Mouse (Mus musculus): ENCODE results near the gene Olfr1154. TPM values are rescaled to one million over a fixed set of nuclear protein-coding genes. Genes with fewer than 3 reads are reported as not detected.

The Olfr1154 gene
- polyA plus RNA-seq (2015; fragmentation: Nextera tagmentation; extraction: Ambion mirVana): not detected in 2 replicates

DNA sequence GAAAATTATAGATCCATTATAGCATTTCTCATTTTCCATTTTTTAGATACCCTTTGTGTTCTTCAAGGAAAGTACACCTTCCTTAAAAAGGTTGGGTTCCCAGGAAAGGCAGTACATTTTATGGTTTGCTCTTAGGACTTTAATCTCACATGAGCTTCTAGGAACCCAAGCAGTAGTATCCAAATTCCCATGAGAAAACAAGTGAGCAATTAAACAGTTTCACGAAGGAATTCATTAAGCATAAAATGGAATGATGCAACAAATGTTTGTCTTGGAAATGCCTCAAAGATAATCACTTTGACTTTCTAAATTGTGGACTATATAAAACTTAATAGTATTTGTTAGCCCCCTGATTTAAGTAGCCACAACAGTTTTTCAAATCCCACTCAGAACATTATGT lies at the start of gene Olfr1154:
Olfr1154 (minus strand) TSS at position 101 of the 400 bp plus-strand sequence.
- ATAC-seq (ENCODE audit: insufficient number of reproducible peaks, insufficient read depth, low FRiP score, low TSS enrichment, low read depth): no peak
- H3K27ac ChIP-seq: no peak within 1 kb of the TSS
- H3K4me1 ChIP-seq: no peaks in the 10 kb centered on the region
- no peak within 1 kb of the TSS for H3K4me3 ChIP-seq
- H3K9ac ChIP-seq: no peak within 1 kb of the TSS
- H3K9me3 ChIP-seq: no peaks in the 10 kb centered on the region
- H3K27me3 ChIP-seq: no peaks in the 10 kb centered on the region
- 95% methylated on average over 1 of the region's 1 CpGs for WGBS
- no peak within 1 kb of the TSS for H3K4me2 ChIP-seq
- H3K36me3 ChIP-seq: no peaks in the 10 kb centered on the region

DNA sequence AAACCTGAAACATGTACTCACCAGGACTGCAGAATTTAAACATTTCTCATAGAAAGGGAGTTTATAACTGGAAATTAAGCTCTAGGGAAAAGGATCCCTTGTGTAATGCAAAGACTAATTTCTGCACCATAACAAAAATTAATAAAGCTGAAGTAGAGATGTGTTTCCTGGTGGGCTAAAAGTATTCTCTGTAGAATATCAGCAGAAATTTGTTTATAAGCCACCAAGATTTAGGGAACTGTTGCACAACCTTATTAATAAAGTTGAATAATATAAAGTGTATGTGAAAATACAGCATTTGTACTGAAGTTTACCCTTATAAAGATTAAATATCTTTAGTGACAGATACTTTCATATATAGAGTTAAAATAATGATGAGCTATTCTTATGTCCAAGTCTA lies 48.0 kb upstream of the Olfr1154 start, which contains the start of gene Olfr1156:
Olfr1156 (minus strand) TSS at position 101 of the 400 bp plus-strand sequence.
- H3K4me2 ChIP-seq: no peak within 1 kb of the TSS
- no peaks in the 10 kb centered on the region for H3K36me3 ChIP-seq
- no peak within 1 kb of the TSS for H3K27ac ChIP-seq
- no peak within 1 kb of the TSS for H3K9ac ChIP-seq
- no peaks in the 10 kb centered on the region for H3K4me1 ChIP-seq
- no peak for ATAC-seq (ENCODE audit: insufficient number of reproducible peaks, insufficient read depth, low FRiP score, low TSS enrichment, low read depth)
- H3K9me3 ChIP-seq: no peaks in the 10 kb centered on the region
- no peak within 1 kb of the TSS for H3K4me3 ChIP-seq
- H3K27me3 ChIP-seq: no peaks in the 10 kb centered on the region

DNA sequence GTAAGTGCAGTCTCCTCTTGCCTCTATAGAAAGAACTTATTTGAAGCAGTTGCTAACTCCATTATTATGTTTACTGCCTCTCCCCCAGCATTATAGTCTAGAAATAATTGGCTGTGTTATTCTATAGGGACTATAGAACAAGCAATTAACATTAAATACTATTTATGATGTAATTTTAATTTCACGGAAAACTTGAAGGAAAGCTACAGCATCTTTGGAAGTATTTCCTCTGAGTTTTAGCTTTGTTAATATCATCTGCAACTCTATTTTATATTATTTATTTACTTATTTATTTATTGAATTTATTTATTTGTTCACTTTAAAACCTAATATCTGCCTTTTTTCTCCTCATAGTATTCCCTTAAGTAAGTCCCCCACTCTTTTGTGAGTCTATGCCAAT lies 40.1 kb upstream of the Olfr1154 start, which contains the start of gene Olfr1155:
Olfr1155 (minus strand) TSS at position 101 of the 400 bp plus-strand sequence.
- Histone ChIP-seq H3K4me3 (no peak within 1 kb of the TSS), H3K4me1 (no peaks in the 10 kb centered on the region), H3K27ac (no peak within 1 kb of the TSS), H3K4me2 (no peak within 1 kb of the TSS), H3K9me3 (no peaks in the 10 kb centered on the region), H3K36me3 (no peaks in the 10 kb centered on the region), H3K9ac (no peak within 1 kb of the TSS), H3K27me3 (no peaks in the 10 kb centered on the region)
- WGBS: 95% methylated on average over 1 of the region's 1 CpGs
- no peak for ATAC-seq (ENCODE audit: insufficient number of reproducible peaks, insufficient read depth, low FRiP score, low TSS enrichment, low read depth)

DNA sequence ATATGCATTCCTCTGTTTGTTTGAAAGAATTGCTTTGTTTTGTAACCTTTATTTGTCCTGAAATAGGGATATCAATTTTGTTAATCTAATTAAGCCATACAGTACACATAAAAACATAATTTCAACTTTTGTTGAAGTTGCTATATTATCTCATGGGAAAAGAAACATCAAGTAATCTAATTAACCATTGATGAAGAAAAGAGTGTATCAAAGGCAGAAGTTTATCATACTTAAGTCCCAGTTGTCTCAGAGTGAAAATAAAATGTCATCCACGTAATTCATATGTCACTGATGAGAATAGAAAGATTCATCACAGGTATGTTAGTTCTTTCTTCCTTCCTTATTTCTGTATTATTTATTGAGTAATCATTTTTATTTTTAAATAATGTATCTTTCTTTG lies 10.3 kb downstream of the Olfr1154 start, which contains the start of gene Olfr1153:
Olfr1153 (plus strand) TSS at position 301 of the 400 bp plus-strand sequence.
- Histone ChIP-seq H3K4me1 (no peaks in the 10 kb centered on the region), H3K9ac (no peak within 1 kb of the TSS), H3K27me3 (no peaks in the 10 kb centered on the region), H3K9me3 (no peaks in the 10 kb centered on the region), H3K4me3 (no peak within 1 kb of the TSS), H3K36me3 (no peaks in the 10 kb centered on the region), H3K4me2 (no peak within 1 kb of the TSS), H3K27ac (no peak within 1 kb of the TSS)
- WGBS: 73% methylated on average over 1 of the region's 1 CpGs
- ATAC-seq (ENCODE audit: insufficient number of reproducible peaks, insufficient read depth, low FRiP score, low TSS enrichment, low read depth): no peak

DNA sequence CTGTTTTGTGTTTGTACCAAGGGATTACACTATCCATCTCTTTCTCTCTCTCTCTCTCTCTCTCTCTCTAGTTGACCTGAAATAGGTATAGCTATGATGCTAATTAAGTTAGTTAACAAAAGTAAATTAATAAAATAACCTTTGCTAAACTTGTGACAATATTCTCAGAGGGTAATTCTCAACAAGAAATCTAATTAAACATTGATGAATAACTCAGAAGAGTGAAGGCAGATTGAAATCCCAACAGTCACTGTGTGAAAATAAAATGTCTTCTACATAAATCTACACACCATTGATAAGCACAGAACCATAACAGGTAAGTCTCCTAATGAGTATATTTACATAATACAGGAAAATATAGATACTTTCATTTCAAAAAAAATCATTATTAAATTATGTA lies 38.8 kb downstream of the Olfr1154 start, which contains the start of gene Olfr1152:
Olfr1152 (plus strand) TSS at position 301 of the 400 bp plus-strand sequence.
- Histone ChIP-seq H3K27ac (no peak within 1 kb of the TSS), H3K4me3 (no peak within 1 kb of the TSS), H3K36me3 (no peaks in the 10 kb centered on the region), H3K9me3 (no peaks in the 10 kb centered on the region), H3K4me1 (no peaks in the 10 kb centered on the region), H3K4me2 (no peak within 1 kb of the TSS), H3K27me3 (no peaks in the 10 kb centered on the region), H3K9ac (no peak within 1 kb of the TSS)
- no peak for ATAC-seq (ENCODE audit: insufficient number of reproducible peaks, insufficient read depth, low FRiP score, low TSS enrichment, low read depth)

DNA sequence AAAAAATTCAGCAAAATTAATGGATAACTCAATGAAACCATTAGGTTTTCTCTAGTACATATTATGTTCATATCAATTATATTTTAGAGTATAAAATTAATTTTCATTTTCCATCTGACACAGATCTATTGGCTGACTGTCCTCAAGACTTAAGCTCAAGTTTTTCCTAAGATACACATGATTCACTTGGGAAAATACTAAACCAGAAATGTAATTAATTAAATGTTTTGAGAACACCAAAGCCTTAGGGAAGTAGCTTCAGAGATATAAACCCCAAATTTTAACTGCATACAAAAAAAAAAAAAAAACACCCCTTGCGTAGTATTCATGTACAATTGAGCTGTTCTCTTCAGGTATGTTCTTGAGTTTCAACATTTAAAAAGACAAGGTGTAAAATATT lies 49.4 kb downstream of the Olfr1154 start, which contains the start of gene Olfr1151:
Olfr1151 (plus strand) TSS at position 301 of the 400 bp plus-strand sequence.
- Histone ChIP-seq H3K9me3 (no peaks in the 10 kb centered on the region), H3K27me3 (no peaks in the 10 kb centered on the region), H3K4me2 (no peak within 1 kb of the TSS), H3K4me3 (no peak within 1 kb of the TSS), H3K9ac (no peak within 1 kb of the TSS), H3K36me3 (no peaks in the 10 kb centered on the region), H3K27ac (no peak within 1 kb of the TSS), H3K4me1 (no peaks in the 10 kb centered on the region)
- no peak for ATAC-seq (ENCODE audit: insufficient number of reproducible peaks, insufficient read depth, low FRiP score, low TSS enrichment, low read depth)
- WGBS: 81% methylated on average over 1 of the region's 1 CpGs

Other genes with a start within 250 kb of the Olfr1154 start
- not detected in 2 replicates for gene Olfr1134, start 246.7 kb downstream of the Olfr1154 start, polyA plus RNA-seq (2015; fragmentation: Nextera tagmentation; extraction: Ambion mirVana)
- gene Olfr1135, start 231.5 kb downstream of the Olfr1154 start, polyA plus RNA-seq (2015; fragmentation: Nextera tagmentation; extraction: Ambion mirVana): not detected in 2 replicates
- not detected in 2 replicates for gene Olfr1136, start 211.2 kb downstream of the Olfr1154 start, polyA plus RNA-seq (2015; fragmentation: Nextera tagmentation; extraction: Ambion mirVana)
- 0.29 TPM in 1 of 2 replicates, not detected in the other for gene Olfr1137, start 192.0 kb downstream of the Olfr1154 start, polyA plus RNA-seq (2015; fragmentation: Nextera tagmentation; extraction: Ambion mirVana)
- not detected in 2 replicates for gene Olfr1138, start 165.2 kb downstream of the Olfr1154 start, polyA plus RNA-seq (2015; fragmentation: Nextera tagmentation; extraction: Ambion mirVana)
- not detected in 2 replicates for gene Olfr1140, start 161.4 kb downstream of the Olfr1154 start, polyA plus RNA-seq (2015; fragmentation: Nextera tagmentation; extraction: Ambion mirVana)
- not detected in 2 replicates for gene Olfr1141, start 151.2 kb downstream of the Olfr1154 start, polyA plus RNA-seq (2015; fragmentation: Nextera tagmentation; extraction: Ambion mirVana)
- not detected in 2 replicates for gene Olfr152, start 125.7 kb downstream of the Olfr1154 start, polyA plus RNA-seq (2015; fragmentation: Nextera tagmentation; extraction: Ambion mirVana)
- not detected in 2 replicates for gene Olfr1143, start 104.6 kb downstream of the Olfr1154 start, polyA plus RNA-seq (2015; fragmentation: Nextera tagmentation; extraction: Ambion mirVana)
- not detected in 2 replicates for gene Olfr1145, start 95.3 kb downstream of the Olfr1154 start, polyA plus RNA-seq (2015; fragmentation: Nextera tagmentation; extraction: Ambion mirVana)
- not detected in 2 replicates for gene Olfr1148, start 74.6 kb downstream of the Olfr1154 start, polyA plus RNA-seq (2015; fragmentation: Nextera tagmentation; extraction: Ambion mirVana)
- gene Olfr1150-ps1, start 61.2 kb downstream of the Olfr1154 start, polyA plus RNA-seq (2015; fragmentation: Nextera tagmentation; extraction: Ambion mirVana): not detected in 2 replicates
- not detected in 2 replicates for gene Olfr1151, start 49.3 kb downstream of the Olfr1154 start, polyA plus RNA-seq (2015; fragmentation: Nextera tagmentation; extraction: Ambion mirVana)
- not detected in 2 replicates for gene Olfr1152, start 38.7 kb downstream of the Olfr1154 start, polyA plus RNA-seq (2015; fragmentation: Nextera tagmentation; extraction: Ambion mirVana)
- not detected in 2 replicates for gene Olfr1153, start 10.2 kb downstream of the Olfr1154 start, polyA plus RNA-seq (2015; fragmentation: Nextera tagmentation; extraction: Ambion mirVana)
- gene Olfr1155, start 40.0 kb upstream of the Olfr1154 start, polyA plus RNA-seq (2015; fragmentation: Nextera tagmentation; extraction: Ambion mirVana): not detected in 2 replicates
- not detected in 2 replicates for gene Olfr1156, start 47.9 kb upstream of the Olfr1154 start, polyA plus RNA-seq (2015; fragmentation: Nextera tagmentation; extraction: Ambion mirVana)
- not detected in 2 replicates for gene Olfr1157, start 63.1 kb upstream of the Olfr1154 start, polyA plus RNA-seq (2015; fragmentation: Nextera tagmentation; extraction: Ambion mirVana)
- not detected in 2 replicates for gene Olfr74, start 69.5 kb upstream of the Olfr1154 start, polyA plus RNA-seq (2015; fragmentation: Nextera tagmentation; extraction: Ambion mirVana)
- not detected in 2 replicates for gene Olfr1158, start 84.9 kb upstream of the Olfr1154 start, polyA plus RNA-seq (2015; fragmentation: Nextera tagmentation; extraction: Ambion mirVana)
- not detected in 2 replicates for gene Olfr1160, start 103.1 kb upstream of the Olfr1154 start, polyA plus RNA-seq (2015; fragmentation: Nextera tagmentation; extraction: Ambion mirVana)
- gene Olfr1161, start 117.6 kb upstream of the Olfr1154 start, polyA plus RNA-seq (2015; fragmentation: Nextera tagmentation; extraction: Ambion mirVana): not detected in 2 replicates
- gene Olfr73, start 132.5 kb upstream of the Olfr1154 start, polyA plus RNA-seq (2015; fragmentation: Nextera tagmentation; extraction: Ambion mirVana): not detected in 2 replicates
- not detected in 2 replicates for gene Olfr1162, start 146.0 kb upstream of the Olfr1154 start, polyA plus RNA-seq (2015; fragmentation: Nextera tagmentation; extraction: Ambion mirVana)
- not detected in 2 replicates for gene Olfr1163, start 166.7 kb upstream of the Olfr1154 start, polyA plus RNA-seq (2015; fragmentation: Nextera tagmentation; extraction: Ambion mirVana)
- not detected in 2 replicates for gene Olfr1164, start 188.8 kb upstream of the Olfr1154 start, polyA plus RNA-seq (2015; fragmentation: Nextera tagmentation; extraction: Ambion mirVana)
- gene Olfr1166, start 223.1 kb upstream of the Olfr1154 start, polyA plus RNA-seq (2015; fragmentation: Nextera tagmentation; extraction: Ambion mirVana): not detected in 2 replicates

All from embryonic facial prominence, embryonic 13.5 days (tissue).